Mouse (Mus musculus) left cerebral cortex, postnatal 4 days (tissue): Measurements from ENCODE around the gene Dnajc28. TPM values are rescaled to one million over a fixed set of nuclear protein-coding genes. Genes with fewer than 3 reads are reported as not detected.

Source experiments
- DNase-seq: peaks from one replicate; pipeline ENCODE4 v3.0.0-alpha.2; 2022
- intact Hi-C: fragments of 180-260 bp; cut with DNase I; formaldehyde crosslinking; loops from one replicate; pipeline ENCODE4 v1.15.1; 2025
- total RNA-seq, 2 experiments: library from RNA; stranded (reverse); gene quantifications; 2 replicates each; pipeline ENCODE4 v1.2.3; 2021

Gene Dnajc28
- total RNA-seq, 2 experiments from 2014 or later = 1.8 to 2.8 TPM

DNA sequence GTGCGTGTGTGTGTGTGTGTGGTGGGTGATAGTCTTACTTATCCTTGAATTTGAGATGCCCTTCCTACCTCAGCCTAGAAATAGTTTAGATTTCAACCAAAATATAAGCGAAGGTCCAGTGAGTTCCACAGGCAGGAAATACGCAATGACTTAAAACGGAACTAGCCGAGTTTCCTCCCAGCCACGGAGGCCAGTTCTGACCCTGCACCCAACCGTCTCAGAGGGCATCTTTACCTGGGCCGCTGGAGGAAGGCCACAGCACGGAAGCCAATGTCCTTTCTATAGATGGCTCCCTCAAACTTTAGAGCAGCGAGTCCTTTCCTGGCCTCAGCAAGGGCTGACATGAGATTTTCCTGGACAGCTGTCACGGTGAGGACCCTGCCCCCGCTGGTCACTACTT lies 14.8 kb upstream of the Dnajc28 start:
- intact Hi-C loops = no loop called here
- no peak for DNase-seq

DNA sequence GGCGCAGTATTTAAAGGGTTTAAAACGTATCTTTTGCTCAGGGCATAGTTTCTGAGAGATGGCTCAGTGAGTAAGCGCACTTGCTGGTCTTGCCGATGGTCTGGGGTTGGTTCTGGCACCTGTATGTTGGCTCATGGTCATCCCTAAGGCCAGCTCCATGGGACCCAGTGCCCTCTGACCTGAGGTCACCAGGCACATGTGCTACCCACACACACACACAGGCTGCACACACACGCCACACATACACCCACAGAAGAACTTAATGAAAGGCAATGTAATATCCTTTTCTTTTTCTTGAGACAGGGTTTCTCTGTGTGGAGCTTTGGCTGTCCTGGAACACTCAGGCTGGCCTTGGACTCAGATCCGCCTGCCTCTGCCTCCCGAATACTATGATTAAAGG lies 14.1 kb upstream of the Dnajc28 start:
- DNase-seq = no peak
- intact Hi-C loops = no loop called here

DNA sequence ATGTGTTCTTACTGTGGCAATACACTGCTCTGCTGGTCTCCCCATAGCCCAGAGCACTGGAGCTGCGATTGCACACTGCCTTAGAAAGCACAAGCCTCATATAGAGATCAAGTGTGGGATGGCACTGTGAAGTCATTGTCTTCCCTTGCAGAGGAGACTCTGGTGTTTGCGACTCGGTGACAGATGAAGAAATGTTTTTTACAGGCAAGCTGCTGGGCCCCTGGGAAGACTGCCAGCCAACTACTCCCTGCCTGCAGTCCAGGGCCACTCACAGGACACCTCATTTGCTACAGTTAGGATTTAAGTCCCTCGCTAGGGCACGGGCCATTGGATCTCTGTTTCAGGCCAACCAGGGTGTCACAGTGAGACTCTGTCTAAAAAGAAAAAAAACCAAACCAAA lies 13.6 kb upstream of the Dnajc28 start:
- no peak for DNase-seq
- intact Hi-C loops = no loop called here

DNA sequence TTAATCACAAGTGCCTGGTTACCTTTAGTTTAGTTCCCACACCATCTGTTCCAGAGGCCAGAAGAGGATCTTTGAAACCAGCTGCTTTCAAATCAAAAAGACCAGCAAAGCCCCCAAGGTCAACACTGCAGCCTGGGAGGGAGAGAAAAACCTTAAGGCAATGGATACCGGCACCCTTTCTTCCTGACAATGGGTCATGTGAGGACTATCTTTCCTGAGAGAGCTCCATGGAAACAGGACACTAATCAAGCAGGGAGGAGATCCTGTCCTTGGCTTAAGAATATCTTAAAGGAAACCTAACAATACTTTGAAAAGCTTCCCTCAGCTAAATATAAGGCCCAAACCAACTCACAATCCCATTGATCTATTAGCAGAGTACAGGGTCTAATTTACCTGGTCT lies 11.8 kb upstream of the Dnajc28 start:
- intact Hi-C loops = no loop called here
- no peak for DNase-seq

DNA sequence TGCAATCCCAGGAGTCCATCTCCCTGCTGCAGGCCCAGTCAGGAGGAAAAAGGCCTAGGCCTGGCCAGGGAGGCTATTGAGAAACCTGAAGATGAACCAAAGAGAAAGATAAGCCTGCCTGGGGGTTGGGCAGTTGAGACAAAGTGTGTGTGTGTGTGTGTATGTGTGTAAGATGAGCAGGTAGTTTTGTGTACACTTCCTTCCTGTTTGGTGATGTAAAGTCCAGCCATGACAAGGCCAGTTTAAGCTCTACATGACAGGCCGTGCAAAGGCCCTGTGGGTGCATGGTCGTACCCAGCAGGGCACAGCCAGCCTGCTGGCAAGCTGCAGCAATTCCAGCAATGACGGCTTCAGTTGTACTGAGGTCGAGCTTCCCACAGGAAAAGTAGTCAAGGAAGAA lies 10.9 kb upstream of the Dnajc28 start:
- no peak for DNase-seq
- intact Hi-C loops = no loop called here

DNA sequence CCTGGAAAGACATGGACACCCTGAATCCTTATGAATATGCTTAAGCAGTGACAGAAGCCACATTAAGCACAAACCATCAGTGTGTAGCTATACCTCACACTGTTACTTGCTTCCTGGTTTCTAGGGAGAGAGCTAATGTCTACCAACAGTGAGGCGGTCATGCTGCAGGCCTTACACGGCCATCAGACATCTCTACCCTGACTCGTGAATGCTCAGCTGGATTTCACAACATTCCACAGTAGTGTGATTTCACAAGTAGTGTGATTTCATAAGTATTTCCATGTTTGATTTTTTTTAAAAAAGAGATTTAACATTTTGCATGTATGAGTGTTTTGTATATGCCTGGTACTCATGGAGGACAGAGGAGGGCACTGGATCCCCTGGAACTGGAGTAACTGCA lies 9.8 kb upstream of the Dnajc28 start:
- DNase-seq = no peak
- intact Hi-C loops = no loop called here

DNA sequence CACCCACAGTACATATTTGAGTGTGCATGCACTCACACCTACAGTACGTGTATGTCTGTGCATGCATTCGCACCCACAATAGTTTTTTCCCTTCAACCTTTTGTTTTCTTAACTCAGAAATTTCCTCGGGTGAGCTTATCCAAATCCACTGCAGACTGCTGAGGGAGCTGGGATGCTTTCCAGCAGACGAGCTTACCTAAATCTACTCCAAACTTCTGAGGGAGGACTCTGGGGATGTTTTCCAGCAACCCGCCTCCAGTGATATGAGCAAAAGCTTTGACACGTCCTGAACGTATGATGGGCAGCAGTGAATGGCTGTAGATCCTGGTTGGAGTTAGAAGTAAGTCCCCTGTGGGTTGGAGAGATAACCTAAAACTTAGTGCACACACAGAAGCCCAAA lies 9.0 kb upstream of the Dnajc28 start:
- intact Hi-C loops = no loop called here
- DNase-seq = no peak

DNA sequence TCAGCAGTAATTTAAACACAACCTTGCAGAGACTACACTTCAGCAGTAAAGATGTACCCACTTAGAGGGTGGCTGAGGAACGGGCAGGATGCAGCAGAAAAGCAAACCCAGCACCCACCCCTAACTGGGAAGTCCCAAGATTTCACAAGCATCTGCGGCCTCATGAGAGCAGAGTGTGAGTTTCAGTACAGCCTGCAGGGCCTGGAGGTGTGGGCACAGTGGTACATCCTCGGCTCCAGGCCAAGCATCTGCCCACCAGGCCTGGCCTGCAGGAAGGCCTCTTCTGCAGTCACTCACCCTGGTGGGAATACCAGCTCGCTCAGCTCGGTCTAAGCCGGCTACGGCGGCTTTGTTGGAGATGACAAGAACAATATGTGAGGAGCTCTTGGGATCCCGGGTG lies 4.2 kb upstream of the Dnajc28 start:
- DNase-seq = no peak
- intact Hi-C loops = no loop called here

DNA sequence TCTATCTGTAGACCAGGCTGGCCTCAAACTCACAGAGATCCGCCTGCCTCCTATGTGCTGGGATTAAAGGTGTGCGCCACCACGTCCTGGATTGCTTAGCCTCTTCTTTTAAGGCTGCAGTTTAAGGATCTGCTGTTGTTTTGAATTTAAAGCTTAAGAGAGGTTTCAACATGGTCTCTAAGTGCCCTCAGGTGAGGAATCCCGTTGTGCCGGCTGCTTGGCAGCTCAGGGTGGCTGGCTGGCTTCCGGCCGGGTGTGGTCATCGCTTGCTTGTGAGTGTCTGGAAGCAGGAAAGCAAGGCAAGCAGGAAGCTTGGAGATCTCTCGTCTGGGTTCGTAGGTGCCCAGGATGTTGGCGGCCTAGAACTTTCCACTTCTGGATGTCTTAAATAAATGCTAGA lies 2.2 kb upstream of the Dnajc28 start:
- intact Hi-C loops = no loop called here
- no peak for DNase-seq

DNA sequence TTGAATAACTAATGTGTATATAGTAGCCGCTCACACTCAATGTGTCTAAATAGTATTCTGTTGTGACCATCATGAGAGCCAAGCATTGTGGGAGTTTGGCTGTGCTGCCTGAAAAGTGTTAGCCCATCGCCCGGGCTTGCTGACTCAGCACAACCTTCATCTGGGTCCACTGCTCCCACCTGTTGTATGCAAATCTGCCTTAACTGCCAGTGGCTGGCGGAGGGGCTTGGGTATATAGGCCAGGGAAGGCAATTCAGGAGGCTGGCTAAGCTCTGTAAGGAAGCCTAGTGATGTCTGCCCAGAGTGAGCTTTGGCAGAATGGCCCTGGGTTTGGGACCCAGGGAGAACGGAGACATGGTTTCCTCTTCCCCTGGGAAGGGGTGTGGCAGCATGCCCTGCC lies 1.4 kb upstream of the Dnajc28 start:
- intact Hi-C loops = no loop called here
- no peak for DNase-seq

DNA sequence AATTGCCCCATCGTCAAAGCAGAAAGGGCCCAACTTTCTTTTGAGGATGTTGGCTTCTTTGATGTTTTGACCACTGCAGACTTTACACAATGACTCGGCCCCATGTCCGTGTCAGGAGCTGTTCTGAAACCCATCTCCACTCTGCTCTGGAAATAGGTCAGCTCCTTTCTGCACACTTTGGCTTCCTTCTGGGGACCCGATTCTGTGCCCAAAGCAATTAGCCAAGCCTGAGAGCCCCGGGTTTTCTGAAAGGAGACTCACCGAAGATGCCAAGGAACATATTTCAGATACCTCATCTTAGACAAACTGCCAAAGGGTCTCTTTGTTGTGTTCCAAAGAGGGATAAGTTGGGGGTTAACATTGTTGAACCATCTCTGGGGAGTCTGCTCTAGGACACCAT lies 4.3 kb downstream of the Dnajc28 start:
- DNase-seq = no peak

DNA sequence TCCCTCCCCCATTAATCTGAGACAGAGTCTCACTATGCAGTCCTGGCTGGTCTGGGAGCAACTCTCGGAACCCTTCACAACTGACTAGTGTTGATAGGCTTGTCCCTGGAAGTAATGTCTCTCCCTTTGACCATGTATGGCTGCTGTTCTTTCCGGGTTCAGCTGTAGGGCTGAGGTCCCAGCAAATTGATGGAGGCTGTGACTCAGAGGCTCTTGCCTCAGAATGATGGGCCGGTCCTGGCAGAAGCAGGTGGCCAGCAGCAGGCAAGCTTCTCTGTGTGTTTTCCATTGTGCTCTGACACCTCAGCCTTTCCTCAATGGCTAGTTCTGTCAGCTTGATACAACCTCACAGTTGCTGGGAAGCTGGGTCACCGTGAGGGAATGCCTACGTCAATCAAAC lies 6.3 kb downstream of the Dnajc28 start:
- intact Hi-C loops = no loop called here

More for the DNA sequence above, 4.3 kb downstream of the Dnajc28 start:
- intact Hi-C loops = no loop called here

DNA sequence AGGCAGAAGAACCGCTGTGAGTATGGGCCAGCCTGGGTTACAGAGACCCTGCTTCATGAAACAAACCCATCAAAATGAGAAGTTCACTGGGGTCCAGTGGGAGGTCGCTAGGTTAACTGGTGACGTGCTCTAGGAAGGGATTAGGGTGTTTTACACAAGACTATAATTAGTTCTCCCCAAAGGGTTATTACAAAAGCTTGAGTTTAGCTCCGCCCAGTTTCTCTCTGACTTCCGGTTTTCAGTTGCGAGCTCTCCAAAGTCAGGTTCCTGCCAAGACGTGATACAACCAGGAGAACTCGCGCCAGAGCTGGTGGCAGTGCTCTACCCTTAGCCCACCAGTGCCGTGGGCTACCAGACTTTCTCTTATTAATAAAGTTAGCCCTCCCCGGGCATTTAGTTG lies 7.6 kb downstream of the Dnajc28 start:
- intact Hi-C loops = no loop called here
- DNase-seq = no peak

More for the DNA sequence above, 6.3 kb downstream of the Dnajc28 start:
- DNase-seq = no peak

DNA sequence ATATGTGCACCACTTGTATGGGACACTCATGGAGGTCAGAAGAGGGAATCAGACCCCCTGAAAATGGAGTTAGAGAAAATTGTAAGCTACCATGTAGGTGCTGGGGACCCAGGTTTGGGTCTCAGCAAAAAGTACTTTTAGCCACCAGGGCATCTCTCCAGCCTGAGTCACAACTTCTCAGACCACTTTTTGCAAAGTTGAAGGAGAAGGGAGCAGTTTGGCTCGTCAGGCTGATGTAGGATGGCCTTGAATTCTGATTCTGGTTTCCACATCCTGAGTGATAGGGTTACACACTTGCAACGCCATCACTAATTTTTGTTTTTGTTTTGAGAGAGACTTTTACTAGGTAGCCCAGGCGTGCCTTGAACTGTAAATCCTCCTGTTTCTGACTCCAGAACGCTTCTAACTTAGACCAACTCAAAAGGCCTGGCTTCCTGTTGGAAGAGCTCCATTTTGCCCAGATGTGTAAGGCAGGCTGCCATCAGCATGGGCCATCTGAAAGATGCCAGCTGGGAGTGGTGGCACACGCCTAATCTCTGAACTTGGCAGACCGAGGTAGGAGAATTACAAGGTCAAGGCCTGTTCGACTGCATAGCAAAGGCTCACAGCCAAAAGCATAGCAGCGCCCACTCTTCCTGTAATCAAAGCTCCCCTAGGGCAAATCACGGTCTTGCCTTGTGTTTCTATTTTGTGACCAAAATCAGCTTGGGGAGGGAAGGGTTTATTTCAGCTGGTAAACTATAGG lies 9.2 kb downstream of the Dnajc28 start:
- intact Hi-C loops = no loop called here

DNA sequence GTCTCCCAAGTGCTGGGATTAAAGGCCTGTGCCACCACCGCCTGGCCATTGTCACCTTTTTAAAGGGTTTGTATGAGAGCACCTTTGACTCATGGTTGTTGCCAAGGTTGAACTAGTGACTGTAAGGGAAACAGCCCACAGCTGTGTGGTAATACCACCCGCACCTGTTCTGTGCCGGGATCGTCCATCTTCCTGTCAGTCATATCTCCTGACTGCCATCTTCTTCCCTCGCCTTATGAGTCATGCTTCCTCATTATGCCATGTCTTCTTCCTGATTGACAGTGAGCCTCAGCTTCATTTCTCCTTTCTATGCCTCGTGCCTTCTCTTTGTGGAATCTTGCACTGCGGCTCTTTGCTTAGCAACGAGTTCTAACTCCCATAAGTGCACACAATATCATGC lies 11.9 kb downstream of the Dnajc28 start:
- no peak for DNase-seq
- intact Hi-C loops = no loop called here

More for the DNA sequence above, 9.2 kb downstream of the Dnajc28 start:
- peak; percentile 37 for DNase-seq

DNA sequence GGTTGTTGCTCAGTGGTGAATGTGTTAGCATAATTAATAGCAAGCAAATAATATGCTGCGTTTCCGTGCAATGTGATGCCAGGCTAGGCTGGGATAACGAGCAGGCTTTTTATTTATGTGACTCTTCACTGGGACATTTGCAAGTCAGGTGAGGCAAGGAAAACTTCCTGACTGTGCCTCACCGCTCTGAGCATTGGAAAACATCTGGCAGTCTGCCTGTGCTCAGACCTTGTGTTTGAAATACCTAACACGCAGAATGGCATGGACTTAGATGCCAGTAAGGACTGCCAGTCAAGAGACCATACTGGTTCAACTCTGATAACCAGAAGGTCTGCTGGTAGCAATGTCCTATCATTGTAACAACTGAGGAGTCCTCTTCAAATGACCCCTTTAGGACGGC lies 13.7 kb downstream of the Dnajc28 start:
- intact Hi-C loops = no loop called here
- DNase-seq = no peak

DNA sequence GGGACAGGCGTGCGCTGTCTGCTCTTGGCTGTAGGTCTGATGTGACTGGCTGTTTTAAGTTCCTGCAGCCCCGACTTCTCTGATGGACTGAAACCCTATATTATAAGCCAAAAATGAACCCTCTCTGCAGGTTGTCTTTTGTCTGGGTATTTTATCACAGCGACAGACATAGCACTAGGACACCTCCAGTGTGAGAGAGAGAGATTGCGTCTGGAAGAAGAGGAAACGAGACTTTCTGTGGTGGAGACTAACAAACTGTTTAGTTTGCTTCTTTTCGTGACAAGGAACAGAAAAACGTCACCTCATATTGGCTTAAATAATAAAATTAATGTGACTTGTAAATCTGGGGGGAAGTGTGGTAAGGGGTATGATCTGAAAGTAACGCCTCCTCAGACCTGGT lies 17.1 kb downstream of the Dnajc28 start:
- intact Hi-C loops = no loop called here
- DNase-seq = no peak

DNA sequence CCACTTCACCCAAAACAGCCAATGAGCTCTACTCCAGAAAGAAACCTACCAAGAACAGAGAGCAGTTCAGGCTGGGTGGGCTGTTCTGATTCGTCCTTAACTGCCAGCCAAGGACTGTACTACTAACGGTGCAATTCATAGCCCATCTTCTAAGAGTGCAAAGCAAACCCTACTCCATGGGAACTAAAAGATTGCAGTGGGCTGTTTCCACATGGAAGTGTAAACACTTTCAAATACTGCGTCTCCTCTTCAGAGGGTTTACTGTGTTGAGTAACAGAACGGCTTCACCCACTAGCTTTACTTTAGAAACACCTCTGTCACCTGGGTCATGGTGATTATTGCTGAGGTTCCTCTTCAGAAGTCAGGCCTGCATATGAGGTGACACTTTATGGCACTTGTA lies 17.7 kb downstream of the Dnajc28 start:
- no peak for DNase-seq
- intact Hi-C loops = no loop called here

DNA sequence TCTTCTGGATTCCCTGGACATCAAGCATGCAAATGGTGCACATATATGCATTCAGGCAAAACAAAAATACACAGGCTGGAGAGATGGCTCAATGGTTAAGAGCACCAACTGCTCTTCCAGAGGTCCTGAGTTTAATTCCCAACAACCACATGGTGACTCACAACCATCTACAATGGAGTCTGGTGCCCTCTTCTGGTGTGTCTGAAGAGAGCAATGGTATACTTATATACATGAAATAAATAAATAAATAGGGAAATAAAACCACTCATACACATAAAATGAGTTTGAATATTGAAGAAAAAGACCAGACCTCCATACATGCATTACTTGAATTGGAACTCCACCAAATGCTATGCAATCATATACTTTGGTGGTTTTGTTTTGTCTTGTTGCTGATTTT lies 19.6 kb downstream of the Dnajc28 start:
- no peak for DNase-seq
- intact Hi-C loops = no loop called here

DNA sequence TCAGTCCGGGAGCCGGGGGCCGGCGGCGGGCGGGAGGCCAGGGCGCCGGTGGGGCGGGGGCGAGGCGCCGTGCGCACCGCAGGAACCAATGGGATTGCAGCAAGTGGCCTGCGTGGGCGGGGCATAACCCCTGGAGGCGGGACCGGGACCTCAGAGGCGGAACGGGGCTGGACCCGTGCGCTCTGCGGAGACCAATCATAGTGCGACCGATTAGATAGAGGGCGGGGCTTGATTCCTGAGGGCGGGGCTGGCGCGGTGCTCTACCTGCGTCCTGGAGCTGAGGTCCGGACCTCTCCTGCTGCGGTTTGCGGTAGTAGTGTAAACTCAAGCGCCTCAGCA lies 21.2 kb downstream of the Dnajc28 start, which contains the start of gene Tmem50b:
TSS of gene Tmem50b (minus strand) at position 129 of the 339 bp plus-strand sequence.
- intact Hi-C loops = no loop called here
- peak; percentile 99 for DNase-seq

DNA sequence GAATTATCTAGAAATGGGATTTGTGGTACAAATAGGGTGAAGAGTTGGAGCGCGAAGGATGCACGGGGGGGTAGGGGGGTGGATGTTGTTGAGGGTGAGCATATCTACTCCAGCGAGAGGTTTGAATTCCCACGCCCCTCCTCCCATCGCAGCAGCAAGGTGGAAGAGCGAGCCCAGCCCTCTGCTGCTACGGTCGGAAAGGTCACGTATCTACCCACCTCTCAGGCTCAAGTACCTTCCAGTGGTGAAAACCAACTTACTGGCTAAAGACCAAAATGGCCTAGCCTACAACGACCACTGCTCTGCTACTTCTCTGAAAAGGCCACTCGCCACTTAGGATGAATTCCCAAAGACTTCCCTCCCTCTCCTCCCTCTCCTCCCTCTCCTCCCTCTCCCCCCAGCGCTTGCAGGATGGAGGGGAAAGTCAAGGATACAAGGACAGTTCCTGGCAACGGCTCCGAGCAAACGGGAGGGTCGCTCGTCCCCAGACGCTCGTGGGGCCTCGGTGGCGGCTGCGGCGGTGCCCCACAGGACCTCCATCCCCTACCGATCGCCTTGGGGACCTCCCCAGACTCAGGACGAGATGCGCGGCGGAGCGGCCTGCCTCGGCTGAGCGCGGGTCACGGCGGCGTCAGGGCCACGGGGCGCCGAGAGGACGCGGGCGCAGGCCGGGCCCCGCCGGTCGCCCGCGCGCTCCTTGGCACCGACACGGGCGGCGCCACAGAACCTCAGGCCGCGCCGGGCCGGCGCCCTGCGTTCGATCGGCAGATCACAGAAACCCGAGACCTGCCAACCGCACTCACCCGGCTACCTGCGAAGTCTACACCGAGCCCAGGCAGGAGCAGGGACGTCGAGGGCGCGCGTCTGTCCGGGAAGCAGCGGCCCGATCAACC lies 21.8 kb downstream of the Dnajc28 start:
- DNase-seq = peak; percentile 49
- intact Hi-C loops = no loop called here

DNA sequence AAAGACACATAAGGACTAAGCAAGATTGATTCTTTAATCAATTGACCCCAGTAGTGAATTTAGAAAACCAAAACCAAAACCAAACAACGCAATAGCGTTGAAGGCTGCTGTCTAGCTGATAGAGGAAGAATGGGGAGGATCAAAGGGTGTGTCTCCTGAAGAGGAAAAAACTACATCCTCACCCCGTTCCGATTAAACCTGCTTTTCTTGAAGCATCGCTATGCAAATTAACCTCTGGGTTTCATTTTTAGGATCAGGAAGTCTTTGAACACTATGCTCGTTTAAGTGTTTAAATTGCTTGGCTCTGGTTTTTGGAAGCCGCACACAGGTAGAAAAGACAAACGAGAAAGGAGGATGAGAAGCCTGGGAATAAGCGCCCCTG lies 22.4 kb downstream of the Dnajc28 start:
- intact Hi-C loops = no loop called here
- no peak for DNase-seq
